Mouse (Mus musculus) C2C12 (cell line): Measurements from ENCODE around the gene Kcnq5.

Source experiments
- CEBPB ChIP-seq: IDR thresholded peaks from one replicate; pipeline ENCODE4 v1.6.1; 2011; ENCODE audit warnings: low read depth, mild to moderate bottlenecking, control low read depth, moderate library complexity
- CTCF ChIP-seq: IDR thresholded peaks from one replicate; pipeline ENCODE4 v1.5.1; 2011; ENCODE audit not compliant: control insufficient read depth, insufficient read depth, insufficient read length
- FOSL1 ChIP-seq: IDR thresholded peaks from one replicate; pipeline ENCODE4 v1.8.0; 2011; ENCODE audit warnings: mild to moderate bottlenecking, low read length; ENCODE audit not compliant: poor library complexity, insufficient read depth, severe bottlenecking
- MAX ChIP-seq: IDR thresholded peaks from one replicate; pipeline ENCODE4 v1.6.1; 2011; ENCODE audit warnings: mild to moderate bottlenecking, control low read depth
- MYOD1 ChIP-seq: IDR thresholded peaks from one replicate; pipeline ENCODE4 v1.6.1; 2011; ENCODE audit warnings: low read depth; ENCODE audit not compliant: control insufficient read depth, insufficient read length
- MYOG ChIP-seq: IDR thresholded peaks from one replicate; pipeline ENCODE4 v1.6.1; 2011; ENCODE audit not compliant: control insufficient read depth, insufficient read length; ENCODE audit errors: extremely low read depth
- USF1 ChIP-seq: IDR thresholded peaks from one replicate; pipeline ENCODE4 v1.6.1; 2011; ENCODE audit warnings: low read depth, mild to moderate bottlenecking, control low read depth, moderate library complexity

- TF ChIP-seq CTCF, result no peak
- no peak for TF ChIP-seq MYOD1
- no peak for TF ChIP-seq USF1
- TF ChIP-seq FOSL1, result no peak
- TF ChIP-seq CEBPB, result no peak
- TF ChIP-seq MYOG, result no peak
- TF ChIP-seq MAX, result no peak
Observed at GRCm38 (mm10) chr1:21714816-21715215, 246.9 kb downstream of the Kcnq5 start.
